Mouse (Mus musculus): ENCODE results near the gene Sema4g. TPM values are rescaled to one million over a fixed set of nuclear protein-coding genes. Genes with fewer than 3 reads are reported as not detected.

The Sema4g gene
- 3.1 and 5.4 TPM in 2 replicates for polyA plus RNA-seq (2016; fragmentation: Nextera tagmentation; extraction: Ambion mirVana)

GRCm38 (mm10) chr19:44988831-44989566 lies at the start of gene Sema4g:
Sema4g (plus strand) TSS chr19:44989101.
- Histone ChIP-seq H3K27ac (replicated peaks) (peak within 1 kb of the TSS; percentile 89), H3K4me1 (peaks cover 50% of the 10 kb centered on the region), H3K27me3 (ENCODE audit: low read depth, poor library complexity, severe bottlenecking) (peaks cover 40% of the 10 kb centered on the region), H3K9me3 (replicated peaks) (no peaks in the 10 kb centered on the region), H3K36me3 (peaks cover 11% of the 10 kb centered on the region; the same call in 1 of the 2 replicates), H3K4me3 (peak within 1 kb of the TSS; percentile 81)
- peak; percentile 68 for DNase-seq (ENCODE audit: low spot score)
- WGBS = under 1% methylated on average over 57 of the region's 58 CpGs

GRCm38 (mm10) chr19:44959633-44960032 lies 29.3 kb upstream of the Sema4g start:
- Histone ChIP-seq H3K4me1 (no peaks in the 10 kb centered on the region), H3K27me3 (ENCODE audit: low read depth, poor library complexity, severe bottlenecking) (no peaks in the 10 kb centered on the region), H3K9me3 (replicated peaks) (no peaks in the 10 kb centered on the region), H3K36me3 (peaks cover 97% of the 10 kb centered on the region), H3K27ac (replicated peaks) (no peak overlapping the region), H3K4me3 (no peak overlapping the region)
- DNase-seq (ENCODE audit: low spot score) = no peak
- WGBS = 91% methylated on average over 2 of the region's 2 CpGs

- no peak overlapping the region for H3K27ac ChIP-seq (replicated peaks)
- H3K4me3 ChIP-seq = no peak overlapping the region
- H3K27me3 ChIP-seq (ENCODE audit: low read depth, poor library complexity, severe bottlenecking) = no peaks in the 10 kb centered on the region
- H3K4me1 ChIP-seq = no peaks in the 10 kb centered on the region
- H3K9me3 ChIP-seq (replicated peaks) = no peaks in the 10 kb centered on the region
- no peak for DNase-seq (ENCODE audit: low spot score)
- 93% methylated on average over 1 of the region's 1 CpGs for WGBS
- peaks cover 97% of the 10 kb centered on the region for H3K36me3 ChIP-seq
Observed at GRCm38 (mm10) chr19:44965978-44966377, 22.9 kb upstream of the Sema4g start.

- no peak for DNase-seq (ENCODE audit: low spot score)
- Histone ChIP-seq H3K36me3 (peaks cover 97% of the 10 kb centered on the region), H3K9me3 (replicated peaks) (no peaks in the 10 kb centered on the region), H3K4me1 (no peaks in the 10 kb centered on the region), H3K27me3 (ENCODE audit: low read depth, poor library complexity, severe bottlenecking) (no peaks in the 10 kb centered on the region), H3K27ac (replicated peaks) (no peak overlapping the region), H3K4me3 (no peak overlapping the region)
- 93% methylated on average over 3 of the region's 3 CpGs for WGBS
Observed at GRCm38 (mm10) chr19:44968329-44968728, 20.6 kb upstream of the Sema4g start.

- Histone ChIP-seq H3K36me3 (peaks cover 100% of the 10 kb centered on the region), H3K27me3 (ENCODE audit: low read depth, poor library complexity, severe bottlenecking) (no peaks in the 10 kb centered on the region), H3K27ac (replicated peaks) (no peak overlapping the region), H3K4me3 (no peak overlapping the region), H3K4me1 (no peaks in the 10 kb centered on the region), H3K9me3 (replicated peaks) (no peaks in the 10 kb centered on the region)
- WGBS = 87% methylated on average over 6 of the region's 6 CpGs
- no peak for DNase-seq (ENCODE audit: low spot score)
Observed at GRCm38 (mm10) chr19:44976636-44977035, 12.3 kb upstream of the Sema4g start.

GRCm38 (mm10) chr19:44977148-44977547 lies 11.8 kb upstream of the Sema4g start:
- WGBS = 91% methylated on average over 6 of the region's 6 CpGs
- Histone ChIP-seq H3K4me1 (no peaks in the 10 kb centered on the region), H3K27me3 (ENCODE audit: low read depth, poor library complexity, severe bottlenecking) (no peaks in the 10 kb centered on the region), H3K27ac (replicated peaks) (no peak overlapping the region), H3K9me3 (replicated peaks) (no peaks in the 10 kb centered on the region), H3K36me3 (peaks cover 100% of the 10 kb centered on the region), H3K4me3 (no peak overlapping the region)
- DNase-seq (ENCODE audit: low spot score) = no peak

GRCm38 (mm10) chr19:44980787-44981186 lies 8.1 kb upstream of the Sema4g start:
- Histone ChIP-seq H3K27ac (replicated peaks) (no peak overlapping the region), H3K27me3 (ENCODE audit: low read depth, poor library complexity, severe bottlenecking) (no peaks in the 10 kb centered on the region), H3K4me1 (no peaks in the 10 kb centered on the region), H3K36me3 (peaks cover 70% of the 10 kb centered on the region), H3K9me3 (replicated peaks) (no peaks in the 10 kb centered on the region), H3K4me3 (no peak overlapping the region)
- no peak for DNase-seq (ENCODE audit: low spot score)
- 96% methylated on average over 2 of the region's 2 CpGs for WGBS

- DNase-seq (ENCODE audit: low spot score) = no peak
- Histone ChIP-seq H3K4me1 (no peaks in the 10 kb centered on the region), H3K27me3 (ENCODE audit: low read depth, poor library complexity, severe bottlenecking) (peaks cover 12% of the 10 kb centered on the region), H3K36me3 (peaks cover 52% of the 10 kb centered on the region), H3K4me3 (no peak overlapping the region), H3K9me3 (replicated peaks) (no peaks in the 10 kb centered on the region), H3K27ac (replicated peaks) (no peak overlapping the region)
- 92% methylated on average over 7 of the region's 7 CpGs for WGBS
Observed at GRCm38 (mm10) chr19:44982477-44983115, 6.3 kb upstream of the Sema4g start.

- no peak overlapping the region for H3K4me3 ChIP-seq
- no peak overlapping the region for H3K27ac ChIP-seq (replicated peaks)
- no peak for DNase-seq (ENCODE audit: low spot score)
- H3K27me3 ChIP-seq (ENCODE audit: low read depth, poor library complexity, severe bottlenecking) = peaks cover 17% of the 10 kb centered on the region
- H3K4me1 ChIP-seq = peaks cover 7% of the 10 kb centered on the region
- WGBS = 92% methylated on average over 6 of the region's 6 CpGs
- H3K9me3 ChIP-seq (replicated peaks) = no peaks in the 10 kb centered on the region
- H3K36me3 ChIP-seq = peaks cover 44% of the 10 kb centered on the region
Observed at GRCm38 (mm10) chr19:44983366-44983765, 5.5 kb upstream of the Sema4g start.

- no peak overlapping the region for H3K27ac ChIP-seq (replicated peaks)
- no peak overlapping the region for H3K4me3 ChIP-seq
- peaks cover 34% of the 10 kb centered on the region for H3K36me3 ChIP-seq
- H3K27me3 ChIP-seq (ENCODE audit: low read depth, poor library complexity, severe bottlenecking) = peaks cover 23% of the 10 kb centered on the region
- H3K4me1 ChIP-seq = peaks cover 17% of the 10 kb centered on the region
- DNase-seq (ENCODE audit: low spot score) = no peak
- H3K9me3 ChIP-seq (replicated peaks) = no peaks in the 10 kb centered on the region
- 93% methylated on average over 4 of the region's 4 CpGs for WGBS
Observed at GRCm38 (mm10) chr19:44984420-44984819, 4.5 kb upstream of the Sema4g start.

GRCm38 (mm10) chr19:44985159-44985988 lies 3.5 kb upstream of the Sema4g start:
- H3K9me3 ChIP-seq (replicated peaks) = no peaks in the 10 kb centered on the region
- no peak overlapping the region for H3K4me3 ChIP-seq
- H3K36me3 ChIP-seq = peaks cover 24% of the 10 kb centered on the region
- peaks cover 27% of the 10 kb centered on the region for H3K4me1 ChIP-seq
- WGBS = 69% methylated on average over 5 of the region's 5 CpGs
- no peak for DNase-seq (ENCODE audit: low spot score)
- no peak overlapping the region for H3K27ac ChIP-seq (replicated peaks)
- H3K27me3 ChIP-seq (ENCODE audit: low read depth, poor library complexity, severe bottlenecking) = peaks cover 31% of the 10 kb centered on the region

- peaks cover 42% of the 10 kb centered on the region for H3K4me1 ChIP-seq
- no peaks in the 10 kb centered on the region for H3K9me3 ChIP-seq (replicated peaks)
- no peak overlapping the region for H3K27ac ChIP-seq (replicated peaks)
- DNase-seq (ENCODE audit: low spot score) = no peak
- no peak overlapping the region for H3K4me3 ChIP-seq
- 79% methylated on average over 6 of the region's 6 CpGs for WGBS
- H3K27me3 ChIP-seq (ENCODE audit: low read depth, poor library complexity, severe bottlenecking) = peaks cover 40% of the 10 kb centered on the region
- H3K36me3 ChIP-seq = peaks cover 8% of the 10 kb centered on the region
Observed at GRCm38 (mm10) chr19:44987004-44987403, 1.9 kb upstream of the Sema4g start.

Data from midbrain, embryonic 10.5 days (tissue).